Mouse (Mus musculus): ENCODE results near the gene Tmem254c.
"Not testable (repeated sequence)": the region's sequence is repeated elsewhere in the genome, so short reads cannot be mapped to it uniquely, and the experiment has no call there.

Tmem254c gene

GRCm38 (mm10) chr14:26067325-26067633 is at the start of gene Tmem254c:
Gene Tmem254c, minus strand, starts transcription at chr14:26067355.
- not testable (repeated sequence) for DNase-seq (ENCODE audit: low read depth, low spot score)

- DNase-seq (ENCODE audit: low read depth, low spot score) = not testable (repeated sequence)
These were observed 30.5 kb upstream of the Tmem254c start for GRCm38 (mm10) chr14:26097622-26098021.

GRCm38 (mm10) chr14:26081997-26082396 is 14.8 kb upstream of the Tmem254c start, which contains the start of gene Cphx3:
Gene Cphx3, plus strand, starts transcription at chr14:26082297.
- not testable (repeated sequence) for DNase-seq (ENCODE audit: low read depth, low spot score)

GRCm38 (mm10) chr14:26081216-26081615 is 14.1 kb upstream of the Tmem254c start, which contains the start of gene Cphx2:
Gene Cphx2, plus strand, starts transcription at chr14:26081516.
- DNase-seq (ENCODE audit: low read depth, low spot score) = not testable (repeated sequence)

GRCm38 (mm10) chr14:26076620-26077390 is 9.7 kb upstream of the Tmem254c start:
- DNase-seq (ENCODE audit: low read depth, low spot score) = not testable (repeated sequence)

- DNase-seq (ENCODE audit: low read depth, low spot score) = not testable (repeated sequence)
These were observed 406 bp downstream of the Tmem254c start for GRCm38 (mm10) chr14:26066574-26067324.

GRCm38 (mm10) chr14:26059362-26059761 is 7.8 kb downstream of the Tmem254c start:
- DNase-seq (ENCODE audit: low read depth, low spot score) = not testable (repeated sequence)

GRCm38 (mm10) chr14:26058184-26058583 is 9.0 kb downstream of the Tmem254c start:
- DNase-seq (ENCODE audit: low read depth, low spot score) = not testable (repeated sequence)

GRCm38 (mm10) chr14:26048767-26049166 is 18.4 kb downstream of the Tmem254c start:
- DNase-seq (ENCODE audit: low read depth, low spot score) = not testable (repeated sequence)

- not testable (repeated sequence) for DNase-seq (ENCODE audit: low read depth, low spot score)
These were observed 20.1 kb downstream of the Tmem254c start for GRCm38 (mm10) chr14:26047026-26047425.

- not testable (repeated sequence) for DNase-seq (ENCODE audit: low read depth, low spot score)
These were observed 22.1 kb downstream of the Tmem254c start for GRCm38 (mm10) chr14:26045007-26045406.

- not testable (repeated sequence) for DNase-seq (ENCODE audit: low read depth, low spot score)
These were observed 24.5 kb downstream of the Tmem254c start, which contains the start of gene Gm9780 for GRCm38 (mm10) chr14:26042611-26043010. Gene Gm9780, minus strand, starts transcription at chr14:26042711.

GRCm38 (mm10) chr14:26035439-26035838 is 31.7 kb downstream of the Tmem254c start:
- DNase-seq (ENCODE audit: low read depth, low spot score) = not testable (repeated sequence)

- DNase-seq (ENCODE audit: low read depth, low spot score) = not testable (repeated sequence)
These were observed 32.8 kb downstream of the Tmem254c start for GRCm38 (mm10) chr14:26034364-26034763.

- not testable (repeated sequence) for DNase-seq (ENCODE audit: low read depth, low spot score)
These were observed 41.5 kb downstream of the Tmem254c start for GRCm38 (mm10) chr14:26025653-26026052.

GRCm38 (mm10) chr14:26022831-26023230 is 44.3 kb downstream of the Tmem254c start:
- DNase-seq (ENCODE audit: low read depth, low spot score) = not testable (repeated sequence)

GRCm38 (mm10) chr14:26021555-26021954 is 45.6 kb downstream of the Tmem254c start:
- not testable (repeated sequence) for DNase-seq (ENCODE audit: low read depth, low spot score)

- not testable (repeated sequence) for DNase-seq (ENCODE audit: low read depth, low spot score)
These were observed 50.7 kb downstream of the Tmem254c start for GRCm38 (mm10) chr14:26016414-26016813.

Data from CD4-positive helper T cell, adult 2 months (primary cell).